Comparison of ENCODE assay signal across 13 mouse cellular contexts in the genomic region with DNA sequence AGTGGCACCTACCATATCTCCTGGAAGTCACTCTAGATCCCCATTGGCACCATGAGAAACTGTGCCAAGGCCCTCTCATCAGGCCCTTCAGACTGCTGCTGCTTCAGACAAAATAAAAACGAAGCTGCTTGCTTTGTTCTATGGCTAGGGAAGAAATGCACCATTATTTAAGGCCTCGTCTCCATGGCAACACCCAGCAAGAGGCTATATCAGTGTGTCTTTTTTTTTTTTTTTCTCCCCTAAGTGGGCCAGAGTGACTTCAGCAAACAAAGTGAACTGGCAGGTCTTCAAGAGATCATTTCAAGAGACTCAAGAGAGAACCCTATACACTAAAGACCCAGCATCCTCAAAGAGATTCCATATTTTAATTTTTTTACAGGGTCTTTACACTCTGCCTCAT.
A peak's percentile ranks its signal among the peaks of the same experiment; 100 is the strongest.
DNase-seq lines count a peak whose midpoint lies in the region; ATAC-seq and TF ChIP-seq lines count a peak whose summit lies in the region.
"Had no signal": no experiment of that assay in that cellular context is flagged by ENCODE, and none has a peak within 500 bp of the region (broad histone marks: within the 10 kb centered on the region; RNA-seq: fewer than 3 reads in every experiment).

No protein-coding gene starts in this region.

- WGBS in neural tube, embryonic 11.5 days = 45% methylated on average over 2 of the region's 2 CpGs
- 26% methylated on average over 2 of the region's 2 CpGs for WGBS in forebrain, embryonic 12.5 days
- WGBS in hindbrain, embryonic 14.5 days = 21% methylated on average over 2 of the region's 2 CpGs
- 27% methylated on average over 2 of the region's 2 CpGs for WGBS in neural tube, embryonic 12.5 days
- 64% methylated on average over 2 of the region's 2 CpGs for WGBS in kidney, adult 2 months

- no peak overlapping the region for H3K9ac ChIP-seq in neural tube, embryonic 11.5 days (ENCODE audit: low read length)
- H3K9ac ChIP-seq in forebrain, embryonic 12.5 days = no peak overlapping the region
- H3K9ac ChIP-seq in hindbrain, embryonic 14.5 days = no peak overlapping the region
- no peak overlapping the region for H3K9ac ChIP-seq in neural tube, embryonic 12.5 days

- peak; percentile 12 for DNase-seq in neural tube, embryonic 11.5 days (ENCODE audit: low spot score)
- DNase-seq in neural tube, embryonic 10.5 days (ENCODE audit: extremely low spot score, low spot score) = no peak
- peak; percentile 39 for DNase-seq in hindbrain, embryonic 14.5 days (ENCODE audit: low spot score)
- DNase-seq in B cell, adult 2 months = no peak
- DNase-seq in kidney, adult 2 months = no peak
- DNase-seq: cerebellum, adult 18-20 months; kidney, adult 9 months; lung, postnatal 10 days; thymus, postnatal 25 days had no signal

- no peaks in the 10 kb centered on the region for H3K27me3 ChIP-seq in neural tube, embryonic 11.5 days (ENCODE audit: control insufficient read depth, insufficient read depth, low read length)
- no peaks in the 10 kb centered on the region for H3K27me3 ChIP-seq in forebrain, embryonic 12.5 days
- H3K27me3 ChIP-seq in hindbrain, embryonic 14.5 days (ENCODE audit: control insufficient read depth, insufficient read depth, low read length) = no peaks in the 10 kb centered on the region
- H3K27me3 ChIP-seq in neural tube, embryonic 12.5 days (replicated peaks) = no peaks in the 10 kb centered on the region
- H3K27me3 ChIP-seq in kidney, adult 2 months (replicated peaks; ENCODE audit: control insufficient read depth, insufficient read depth, low read length) = no peaks in the 10 kb centered on the region
- H3K27me3 ChIP-seq: CH12.LX had no signal

- no peaks in the 10 kb centered on the region for H3K9me3 ChIP-seq in neural tube, embryonic 11.5 days (ENCODE audit: control insufficient read depth, low read length)
- H3K9me3 ChIP-seq in forebrain, embryonic 12.5 days = no peaks in the 10 kb centered on the region
- no peaks in the 10 kb centered on the region for H3K9me3 ChIP-seq in hindbrain, embryonic 14.5 days (ENCODE audit: control insufficient read depth, low read length)
- H3K9me3 ChIP-seq in neural tube, embryonic 12.5 days = no peaks in the 10 kb centered on the region
- H3K9me3 ChIP-seq: heart, embryonic 10.5 days had no signal

- peak; percentile 43; the same call in 1 of the 2 replicates for ATAC-seq in neural tube, embryonic 11.5 days (ENCODE audit: insufficient read depth, low FRiP score, low TSS enrichment)
- peak; percentile 37; the same call in 1 of the 2 replicates for ATAC-seq in forebrain, embryonic 12.5 days (ENCODE audit: low FRiP score)
- ATAC-seq in hindbrain, embryonic 14.5 days (ENCODE audit: low FRiP score) = no peak
- ATAC-seq in neural tube, embryonic 12.5 days (ENCODE audit: low FRiP score, low read depth) = 0 out of 2 replicates have a peak, but pooled peaks have one; percentile 63

- no peak overlapping the region for H3K4me3 ChIP-seq in neural tube, embryonic 11.5 days (ENCODE audit: low read depth, low read length)
- no peak overlapping the region for H3K4me3 ChIP-seq in forebrain, embryonic 12.5 days (replicated peaks)
- H3K4me3 ChIP-seq in hindbrain, embryonic 14.5 days (replicated peaks; ENCODE audit: low read length) = no peak overlapping the region
- H3K4me3 ChIP-seq in neural tube, embryonic 12.5 days = no peak overlapping the region
- no peak overlapping the region for H3K4me3 ChIP-seq in kidney, adult 2 months (ENCODE audit: insufficient read depth, low read depth, low read length)
- H3K4me3 ChIP-seq: heart, embryonic 10.5 days had no signal

- H3K36me3 ChIP-seq in neural tube, embryonic 11.5 days (ENCODE audit: control insufficient read depth, insufficient read depth, low read length) = no peaks in the 10 kb centered on the region
- H3K36me3 ChIP-seq in forebrain, embryonic 12.5 days (replicated peaks) = no peaks in the 10 kb centered on the region
- no peaks in the 10 kb centered on the region for H3K36me3 ChIP-seq in hindbrain, embryonic 14.5 days (replicated peaks; ENCODE audit: control insufficient read depth, insufficient read depth)
- H3K36me3 ChIP-seq in neural tube, embryonic 12.5 days = no peaks in the 10 kb centered on the region
- no peaks in the 10 kb centered on the region for H3K36me3 ChIP-seq in kidney, adult 2 months (ENCODE audit: control insufficient read depth, insufficient read depth, low read length)
- H3K36me3 ChIP-seq: heart, embryonic 10.5 days had no signal

- no peak for TF ChIP-seq CTCF in kidney, adult 2 months (conservative IDR thresholded peaks at IDR 0.05; ENCODE audit: insufficient read depth, insufficient read length, low read depth, low read length)

- no peak for TF ChIP-seq POLR2A in kidney, adult 2 months (IDR thresholded peaks at IDR 0.05; ENCODE audit: low read depth, low read length)

- no peak overlapping the region for H3K27ac ChIP-seq in neural tube, embryonic 11.5 days (ENCODE audit: low read depth, low read length)
- H3K27ac ChIP-seq in forebrain, embryonic 12.5 days = no peak overlapping the region
- H3K27ac ChIP-seq in hindbrain, embryonic 14.5 days = 0 out of 2 replicates have a peak overlapping the region, but pooled peaks have one; percentile 26
- no peak overlapping the region for H3K27ac ChIP-seq in neural tube, embryonic 12.5 days
- H3K27ac ChIP-seq in kidney, adult 2 months (ENCODE audit: insufficient read depth, low read depth, low read length) = no peak overlapping the region
- H3K27ac ChIP-seq: heart, embryonic 10.5 days had no signal

- no peaks in the 10 kb centered on the region for H3K4me1 ChIP-seq in neural tube, embryonic 11.5 days (ENCODE audit: control insufficient read depth, insufficient read depth, low read length)
- peaks cover 13% of the 10 kb centered on the region for H3K4me1 ChIP-seq in forebrain, embryonic 12.5 days
- peaks cover 8% of the 10 kb centered on the region for H3K4me1 ChIP-seq in hindbrain, embryonic 14.5 days (replicated peaks; ENCODE audit: control insufficient read depth, insufficient read depth, low read length)
- no peaks in the 10 kb centered on the region for H3K4me1 ChIP-seq in neural tube, embryonic 12.5 days
- no peaks in the 10 kb centered on the region for H3K4me1 ChIP-seq in kidney, adult 2 months (ENCODE audit: control insufficient read depth, insufficient read depth, low read length)
- H3K4me1 ChIP-seq: heart, embryonic 10.5 days had no signal

- no peak overlapping the region for H3K4me2 ChIP-seq in neural tube, embryonic 11.5 days (ENCODE audit: low read depth)
- no peak overlapping the region for H3K4me2 ChIP-seq in forebrain, embryonic 12.5 days
- H3K4me2 ChIP-seq in hindbrain, embryonic 14.5 days (replicated peaks) = no peak overlapping the region
- no peak overlapping the region for H3K4me2 ChIP-seq in neural tube, embryonic 12.5 days (replicated peaks)

Comparison
In these comparisons a context has a peak if more than half of its experiments do, and no peak if none do; other contexts are left out.
1. DNase-seq: peak in neural tube, embryonic 11.5 days (single experiment) and hindbrain, embryonic 14.5 days (single experiment); none in neural tube, embryonic 10.5 days (single experiment), B cell, adult 2 months (0 of 2) and kidney, adult 2 months (single experiment).